Mouse (Mus musculus) liver, adult (tissue): ENCODE results near the gene Cln5.

Experiments
- GATA4 ChIP-seq: IDR thresholded peaks from 2 replicates; pipeline ENCODE4 v1.6.1; 2014; ENCODE audit warnings: mild to moderate bottlenecking, low read length; ENCODE audit not compliant: insufficient replicate concordance

Gene Cln5

DNA sequence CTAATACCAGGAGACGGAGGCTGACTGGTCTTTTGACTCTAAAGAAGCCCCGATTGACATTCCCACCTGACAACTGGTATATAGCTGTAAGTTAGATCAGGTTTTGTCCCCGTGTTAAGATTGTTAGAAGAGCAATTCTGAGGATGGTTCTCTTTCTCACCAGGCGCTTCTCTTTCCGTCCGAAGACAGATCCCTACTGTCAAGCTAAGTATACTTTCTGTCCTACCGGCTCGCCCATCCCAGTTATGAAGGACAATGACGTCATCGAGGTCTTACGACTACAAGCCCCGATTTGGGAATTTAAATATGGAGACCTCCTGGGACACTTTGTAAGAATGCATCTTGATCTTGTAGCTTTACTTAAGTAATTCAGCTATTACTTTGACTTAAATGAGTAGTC lies 1.5 kb downstream of the Cln5 start:
- TF ChIP-seq GATA4 = no peak

GRCm38 (mm10) chr14:103072731-103073130 lies 2.7 kb downstream of the Cln5 start:
- no peak for TF ChIP-seq GATA4

- no peak for TF ChIP-seq GATA4
Measured at GRCm38 (mm10) chr14:103073825-103074224, 3.8 kb downstream of the Cln5 start.

DNA sequence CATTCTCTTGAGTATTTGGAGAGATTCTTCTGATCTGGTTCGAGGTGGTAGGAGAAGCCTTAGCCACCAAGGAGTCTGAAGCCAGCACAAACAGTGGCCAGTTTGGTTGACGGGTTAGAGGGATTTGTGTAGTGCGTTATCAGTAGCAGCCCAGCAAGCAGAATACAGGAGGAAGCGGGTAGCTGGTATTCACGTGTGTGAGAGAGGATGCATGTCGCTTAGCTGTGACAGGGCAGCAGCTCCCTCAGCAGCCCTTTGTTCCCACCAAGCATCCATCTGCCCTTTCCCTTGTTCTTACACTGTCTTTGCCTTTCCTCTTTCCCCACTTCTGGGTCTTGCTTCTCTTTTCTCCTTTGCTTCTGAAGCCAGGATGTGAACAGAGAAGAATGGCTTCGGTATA lies 5.2 kb downstream of the Cln5 start:
- no peak for TF ChIP-seq GATA4

GRCm38 (mm10) chr14:103077272-103078005 lies 7.4 kb downstream of the Cln5 start:
- TF ChIP-seq GATA4 = no peak

DNA sequence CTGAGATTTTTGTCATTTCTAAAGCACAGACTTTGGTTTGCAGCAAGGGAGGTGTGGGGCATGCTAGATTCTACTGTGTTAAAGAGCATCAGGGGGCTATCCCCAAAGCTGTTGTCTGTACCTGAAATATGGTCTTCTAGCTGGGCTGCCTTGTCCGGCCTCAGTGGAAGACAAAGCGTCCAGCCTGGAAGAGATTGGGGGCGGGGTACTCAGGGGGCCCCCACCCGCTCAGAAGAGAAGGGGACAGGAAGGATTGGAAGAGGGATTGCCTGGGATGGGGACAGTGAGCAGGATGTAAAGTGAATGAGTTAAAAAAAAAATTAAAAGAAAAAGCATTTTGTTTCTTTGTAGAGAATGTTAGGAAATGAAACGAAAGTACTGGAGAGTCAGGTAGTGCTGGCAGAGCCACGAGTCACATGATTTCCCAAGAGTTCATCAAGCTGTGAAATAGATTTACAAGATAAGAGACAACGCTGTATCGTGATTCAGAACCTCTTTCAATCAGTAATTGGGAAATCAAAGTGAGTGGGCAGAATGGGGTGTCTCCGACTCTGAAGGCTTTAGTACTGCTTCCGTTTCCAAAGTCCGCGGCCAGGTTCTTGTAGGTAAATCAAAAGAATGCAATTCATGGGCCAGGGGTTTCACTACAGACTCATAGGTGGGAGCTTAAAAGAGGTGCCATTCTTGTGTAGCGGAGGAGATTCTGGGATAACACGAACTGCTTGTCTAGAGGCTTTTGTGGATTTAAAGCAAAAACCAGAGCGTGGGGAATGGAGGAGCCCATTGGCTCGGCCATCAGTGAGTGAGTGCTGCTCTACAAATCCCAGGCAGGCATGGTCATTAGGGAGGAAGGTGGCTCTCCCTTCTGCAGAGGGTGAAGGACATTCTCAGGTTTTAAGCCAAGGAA lies 8.2 kb downstream of the Cln5 start:
- peak; percentile 99 for TF ChIP-seq GATA4

DNA sequence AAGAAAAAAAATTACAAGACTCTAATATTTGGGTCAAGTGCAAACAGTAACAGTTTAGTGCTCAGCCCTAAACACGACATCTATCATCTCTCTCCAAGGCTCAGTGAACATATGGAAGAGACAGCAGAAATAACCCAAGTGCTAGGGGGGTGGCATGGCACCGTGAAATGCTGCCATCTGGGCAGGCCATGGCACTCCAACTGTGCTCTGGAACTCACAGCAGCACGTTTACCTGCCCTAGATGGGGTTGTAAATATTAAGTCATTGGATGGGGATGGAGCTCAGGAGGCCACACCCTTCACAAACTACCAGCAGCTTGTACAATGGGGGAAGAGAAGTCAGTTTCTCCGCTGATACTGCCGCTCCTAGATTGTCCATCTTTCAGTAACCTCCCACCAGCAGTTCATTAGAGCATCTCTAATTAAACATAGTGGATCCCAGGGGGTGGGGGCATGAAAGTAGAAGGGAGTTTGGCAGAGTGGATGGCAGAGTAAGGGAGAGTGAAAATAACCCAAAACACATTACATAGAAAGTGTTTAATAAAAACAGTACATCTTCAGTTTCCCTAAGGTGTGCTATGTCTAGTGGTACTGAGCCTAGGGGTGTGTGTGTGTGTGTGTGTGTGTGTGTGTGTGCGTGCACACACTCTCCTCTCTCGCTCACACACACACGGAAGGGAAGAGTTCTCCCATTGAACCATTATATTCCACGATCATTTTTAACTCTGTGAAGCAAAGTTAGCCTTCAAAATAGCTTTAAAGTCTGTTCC lies 9.4 kb downstream of the Cln5 start:
- no peak for TF ChIP-seq GATA4

GRCm38 (mm10) chr14:103085840-103086533 lies 16.0 kb downstream of the Cln5 start:
- TF ChIP-seq GATA4 = no peak

DNA sequence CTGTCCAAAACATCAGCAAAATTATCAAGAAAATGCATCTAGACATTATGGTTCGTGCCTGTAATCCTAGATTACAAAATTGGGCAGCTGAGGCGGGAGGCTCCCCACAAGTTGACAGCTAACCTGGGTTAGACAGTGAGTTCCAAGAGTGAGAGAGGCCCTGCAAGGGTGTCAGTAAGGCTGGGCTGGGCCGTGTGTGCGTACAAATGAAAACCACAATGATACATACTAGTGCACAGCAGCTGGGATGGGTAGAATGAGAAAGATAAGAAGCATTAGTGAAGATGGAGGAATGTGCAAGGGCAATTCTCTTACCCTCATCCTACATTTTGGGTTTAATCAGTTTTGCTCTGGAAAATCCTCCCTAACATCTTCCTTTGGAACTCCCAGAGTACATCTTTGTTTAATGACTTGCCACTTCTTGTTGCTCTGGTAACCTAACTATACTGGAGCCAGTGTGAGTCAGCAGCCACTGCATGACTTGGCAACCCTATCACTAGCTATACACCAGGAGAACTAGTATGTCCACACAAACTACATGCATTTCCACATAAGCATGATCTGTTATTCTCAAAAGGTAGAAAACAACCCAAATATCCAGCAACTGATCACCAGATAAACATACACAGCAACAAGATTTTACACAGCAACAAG lies 16.8 kb downstream of the Cln5 start:
- TF ChIP-seq GATA4 = no peak

DNA sequence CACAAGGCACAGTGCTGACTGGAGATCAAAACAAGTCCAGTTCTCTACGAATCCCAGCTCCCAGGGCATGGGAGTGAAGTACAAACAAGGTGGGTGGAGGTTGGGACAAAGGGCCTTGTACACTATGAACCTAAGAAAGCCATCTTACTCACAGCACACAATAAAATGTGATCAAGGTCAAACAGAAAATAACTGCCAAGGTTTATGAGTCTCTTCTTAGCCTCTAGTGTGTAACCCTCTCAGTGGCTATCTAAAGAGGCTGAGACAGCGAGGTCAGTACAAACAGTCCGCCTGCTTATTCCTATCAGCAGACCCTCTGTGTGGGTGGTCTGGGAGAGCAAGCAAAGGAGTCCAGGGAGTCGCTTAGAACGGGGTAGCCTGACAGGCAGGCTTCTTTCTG lies 17.8 kb downstream of the Cln5 start:
- TF ChIP-seq GATA4 = no peak

- no peak for TF ChIP-seq GATA4
Measured at GRCm38 (mm10) chr14:103088624-103089023, 18.6 kb downstream of the Cln5 start.

- no peak for TF ChIP-seq GATA4
Measured at GRCm38 (mm10) chr14:103093236-103093635, 23.2 kb downstream of the Cln5 start.

DNA sequence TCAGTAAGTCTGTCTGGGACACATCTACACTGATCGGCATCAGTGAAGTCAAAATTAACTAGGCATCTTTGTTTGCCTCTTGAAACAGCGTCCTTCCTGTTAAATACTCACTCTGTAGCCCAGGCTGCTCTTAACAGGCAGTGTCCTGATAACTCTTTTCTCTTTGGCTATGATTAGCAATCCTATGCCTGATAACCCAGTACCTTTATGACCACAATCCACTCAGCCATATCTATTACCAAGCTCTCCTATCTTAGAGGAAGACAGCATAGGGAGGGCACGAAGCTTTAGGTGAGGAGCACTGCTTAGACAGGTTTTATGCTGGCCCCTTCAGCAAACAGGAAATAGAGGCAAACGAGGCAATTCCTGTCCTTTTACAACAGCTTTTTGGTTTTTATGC lies 23.7 kb downstream of the Cln5 start:
- no peak for TF ChIP-seq GATA4

- no peak for TF ChIP-seq GATA4
Measured at GRCm38 (mm10) chr14:103095036-103095435, 25.0 kb downstream of the Cln5 start.
